Mouse (Mus musculus): ENCODE measurements around the gene Prrc2c. TPM values are rescaled to one million over a fixed set of nuclear protein-coding genes. Genes with fewer than 3 reads are reported as not detected.

Gene Prrc2c
- polyA plus RNA-seq, 1 experiment from 2014 or later = 103 TPM

DNA sequence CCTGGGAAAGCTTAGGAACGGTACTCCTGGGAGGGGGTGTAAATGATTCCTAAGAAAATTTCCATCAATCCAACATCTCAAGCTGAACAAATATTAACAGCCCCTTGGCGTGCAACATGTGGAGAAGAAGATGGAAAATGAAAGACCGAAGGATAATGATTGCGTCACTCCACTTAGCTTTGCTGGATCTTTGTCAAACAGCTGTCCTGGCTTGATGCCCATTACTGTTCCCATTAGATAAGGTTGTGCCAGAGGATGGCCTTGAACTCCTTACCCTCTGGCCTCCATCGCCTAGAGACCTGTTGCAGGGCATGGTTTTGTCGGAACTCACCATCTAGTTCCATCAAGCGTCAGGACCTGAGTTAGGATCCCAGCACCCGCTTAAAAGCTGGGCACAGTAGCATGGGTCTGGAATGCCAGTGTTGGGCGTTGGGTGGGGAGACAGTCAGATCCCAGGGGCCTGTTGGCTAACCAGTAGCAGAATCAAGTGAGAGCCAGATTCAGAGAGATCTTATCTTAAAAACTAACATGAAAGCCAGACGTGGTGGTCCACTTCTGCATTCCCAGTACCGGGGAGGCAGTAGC is 80.0 kb downstream of the Prrc2c start:
- Histone ChIP-seq H3K4me2 (no peak overlapping the region), H3K4me3 (ENCODE audit: low read depth, low read length) (no peak overlapping the region), H3K36me3 (ENCODE audit: control insufficient read depth, insufficient read depth, low read length) (no peaks in the 10 kb centered on the region), H3K27me3 (replicated peaks; ENCODE audit: control insufficient read depth, insufficient read depth, low read length) (no peaks in the 10 kb centered on the region), H3K27ac (ENCODE audit: low read depth, low read length) (no peak overlapping the region), H3K4me1 (replicated peaks; ENCODE audit: control insufficient read depth, insufficient read depth, low read length) (no peaks in the 10 kb centered on the region), H3K9me3 (ENCODE audit: control insufficient read depth, low read length) (no peaks in the 10 kb centered on the region), H3K9ac (ENCODE audit: low read depth, low read length) (no peak overlapping the region)
- DNase-seq (ENCODE audit: low spot score) (no peak), ATAC-seq (replicated peaks; ENCODE audit: low FRiP score) (no peak; the same call in 1 of the 2 replicates)
- WGBS = 74% methylated on average over 11 of the region's 11 CpGs

DNA sequence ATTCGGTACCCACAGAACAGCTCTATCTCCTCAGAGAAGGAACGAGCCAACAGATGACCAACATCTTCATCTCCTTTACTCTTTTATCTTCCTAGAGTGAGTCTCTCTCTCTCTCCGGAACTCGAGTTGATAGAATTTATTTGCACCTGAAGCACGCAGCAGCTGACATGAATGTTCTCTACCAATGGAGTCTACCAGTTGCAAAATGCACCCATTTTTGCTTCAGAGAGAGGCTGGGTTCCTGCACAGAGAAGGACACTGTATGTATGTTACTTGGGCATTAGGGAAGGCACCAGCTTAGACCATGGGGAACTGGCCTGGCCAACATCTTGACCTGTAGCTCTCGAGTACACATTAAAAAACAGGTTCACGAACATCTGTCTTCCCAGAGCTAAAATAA is 82.2 kb downstream of the Prrc2c start, which contains the start of gene Myocos:
Gene Myocos (minus strand): TSS at position 101 of the 400 bp plus-strand sequence.
- Histone ChIP-seq H3K4me3 (ENCODE audit: low read depth, low read length) (no peak within 1 kb of the TSS), H3K36me3 (ENCODE audit: control insufficient read depth, insufficient read depth, low read length) (no peaks in the 10 kb centered on the region), H3K27ac (ENCODE audit: low read depth, low read length) (no peak within 1 kb of the TSS), H3K9ac (ENCODE audit: low read depth, low read length) (no peak within 1 kb of the TSS), H3K4me1 (replicated peaks; ENCODE audit: control insufficient read depth, insufficient read depth, low read length) (no peaks in the 10 kb centered on the region), H3K4me2 (no peak within 1 kb of the TSS), H3K9me3 (ENCODE audit: control insufficient read depth, low read length) (no peaks in the 10 kb centered on the region), H3K27me3 (replicated peaks; ENCODE audit: control insufficient read depth, insufficient read depth, low read length) (no peaks in the 10 kb centered on the region)
- no peak for ATAC-seq (replicated peaks; ENCODE audit: low FRiP score)
- WGBS = 84% methylated on average over 7 of the region's 7 CpGs
- no peak for DNase-seq (ENCODE audit: low spot score)

DNA sequence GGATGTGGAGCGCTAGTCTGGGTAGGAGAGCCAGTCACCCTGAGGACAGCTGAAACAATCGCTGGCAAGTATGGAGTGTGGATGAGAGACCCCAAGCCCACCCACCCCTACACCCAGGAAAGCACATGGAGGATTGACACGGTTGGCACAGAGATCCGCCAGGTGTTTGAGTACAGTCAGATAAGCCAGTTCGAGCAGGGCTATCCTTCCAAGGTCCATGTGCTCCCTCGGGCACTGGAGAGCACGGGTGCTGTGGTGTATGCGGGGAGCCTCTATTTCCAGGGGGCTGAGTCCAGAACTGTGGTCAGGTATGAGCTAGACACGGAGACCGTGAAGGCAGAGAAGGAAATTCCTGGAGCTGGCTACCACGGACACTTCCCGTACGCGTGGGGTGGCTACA is 91.9 kb downstream of the Prrc2c start:
- H3K9me3 ChIP-seq (ENCODE audit: control insufficient read depth, low read length) = no peaks in the 10 kb centered on the region
- H3K9ac ChIP-seq (ENCODE audit: low read depth, low read length) = no peak overlapping the region
- WGBS = 93% methylated on average over 14 of the region's 14 CpGs
- DNase-seq (ENCODE audit: low spot score) = no peak
- no peaks in the 10 kb centered on the region for H3K4me1 ChIP-seq (replicated peaks; ENCODE audit: control insufficient read depth, insufficient read depth, low read length)
- ATAC-seq (replicated peaks; ENCODE audit: low FRiP score) = no peak; the same call in 1 of the 2 replicates
- H3K27ac ChIP-seq (ENCODE audit: low read depth, low read length) = no peak overlapping the region
- no peaks in the 10 kb centered on the region for H3K27me3 ChIP-seq (replicated peaks; ENCODE audit: control insufficient read depth, insufficient read depth, low read length)
- no peak overlapping the region for H3K4me3 ChIP-seq (ENCODE audit: low read depth, low read length)
- H3K36me3 ChIP-seq (ENCODE audit: control insufficient read depth, insufficient read depth, low read length) = no peaks in the 10 kb centered on the region
- H3K4me2 ChIP-seq = no peak overlapping the region

DNA sequence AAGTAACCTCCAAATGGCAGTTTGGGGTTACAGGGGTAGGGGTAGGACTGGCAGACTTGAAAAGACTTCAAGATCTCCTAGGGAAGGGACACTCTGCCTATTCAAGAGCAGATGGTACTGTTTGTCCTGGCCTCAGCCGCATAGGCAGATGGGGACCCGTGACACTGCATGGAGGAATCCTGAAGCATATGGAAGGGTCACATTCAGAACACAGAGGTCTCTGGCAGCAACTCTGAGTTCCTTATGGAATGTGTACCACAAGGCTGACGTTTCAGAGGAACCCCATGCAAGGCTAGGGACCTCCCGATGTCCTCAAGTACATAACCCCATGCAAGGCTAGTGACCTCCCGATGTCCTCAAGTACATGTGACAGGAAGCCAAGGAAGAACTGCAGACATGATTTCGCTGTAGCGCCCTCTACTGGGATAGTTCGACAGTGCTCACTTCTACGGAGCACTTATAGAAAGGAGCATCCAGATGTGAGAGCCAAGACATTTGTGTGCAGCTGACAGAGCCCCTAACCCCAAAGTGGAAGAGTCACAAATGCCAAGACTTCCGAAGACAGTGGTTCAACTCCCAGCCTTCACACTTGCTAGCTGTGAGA is 94.2 kb downstream of the Prrc2c start:
- no peak overlapping the region for H3K4me3 ChIP-seq (ENCODE audit: low read depth, low read length)
- no peak overlapping the region for H3K9ac ChIP-seq (ENCODE audit: low read depth, low read length)
- no peak overlapping the region for H3K27ac ChIP-seq (ENCODE audit: low read depth, low read length)
- no peak overlapping the region for H3K4me2 ChIP-seq
- no peaks in the 10 kb centered on the region for H3K27me3 ChIP-seq (replicated peaks; ENCODE audit: control insufficient read depth, insufficient read depth, low read length)
- H3K36me3 ChIP-seq (ENCODE audit: control insufficient read depth, insufficient read depth, low read length) = no peaks in the 10 kb centered on the region
- DNase-seq (ENCODE audit: low spot score) = no peak
- H3K9me3 ChIP-seq (ENCODE audit: control insufficient read depth, low read length) = no peaks in the 10 kb centered on the region
- WGBS = 68% methylated on average over 10 of the region's 10 CpGs
- no peaks in the 10 kb centered on the region for H3K4me1 ChIP-seq (replicated peaks; ENCODE audit: control insufficient read depth, insufficient read depth, low read length)
- ATAC-seq (replicated peaks; ENCODE audit: low FRiP score) = no peak

DNA sequence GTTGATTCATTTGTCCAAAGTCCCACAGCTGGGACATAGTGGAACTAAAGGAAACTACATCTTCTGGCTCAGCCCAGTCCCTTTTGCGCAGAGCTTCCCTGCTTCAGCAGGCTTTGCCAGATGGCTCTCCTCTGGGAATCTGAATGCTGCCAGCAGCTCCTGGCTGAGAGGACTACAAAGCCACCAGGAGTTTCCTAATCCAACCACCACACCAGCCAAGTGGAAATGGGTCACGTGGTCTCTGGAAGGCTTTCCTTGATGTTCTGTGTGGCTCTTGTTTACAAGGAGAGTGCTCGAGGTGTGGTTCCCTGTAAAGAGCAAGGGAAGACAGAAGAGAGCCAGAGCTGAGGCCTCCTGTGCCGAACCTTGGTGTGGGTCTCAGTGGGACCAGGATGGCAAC is 96.6 kb downstream of the Prrc2c start:
- no peak overlapping the region for H3K27ac ChIP-seq (ENCODE audit: low read depth, low read length)
- WGBS = 41% methylated on average over 4 of the region's 4 CpGs
- DNase-seq (ENCODE audit: low spot score) (no peak), ATAC-seq (replicated peaks; ENCODE audit: low FRiP score) (no peak)
- H3K9ac ChIP-seq (ENCODE audit: low read depth, low read length) = no peak overlapping the region
- no peak overlapping the region for H3K4me2 ChIP-seq
- H3K9me3 ChIP-seq (ENCODE audit: control insufficient read depth, low read length) = no peaks in the 10 kb centered on the region
- no peaks in the 10 kb centered on the region for H3K4me1 ChIP-seq (replicated peaks; ENCODE audit: control insufficient read depth, insufficient read depth, low read length)
- H3K36me3 ChIP-seq (ENCODE audit: control insufficient read depth, insufficient read depth, low read length) = no peaks in the 10 kb centered on the region
- H3K4me3 ChIP-seq (ENCODE audit: low read depth, low read length) = no peak overlapping the region
- H3K27me3 ChIP-seq (replicated peaks; ENCODE audit: control insufficient read depth, insufficient read depth, low read length) = no peaks in the 10 kb centered on the region

DNA sequence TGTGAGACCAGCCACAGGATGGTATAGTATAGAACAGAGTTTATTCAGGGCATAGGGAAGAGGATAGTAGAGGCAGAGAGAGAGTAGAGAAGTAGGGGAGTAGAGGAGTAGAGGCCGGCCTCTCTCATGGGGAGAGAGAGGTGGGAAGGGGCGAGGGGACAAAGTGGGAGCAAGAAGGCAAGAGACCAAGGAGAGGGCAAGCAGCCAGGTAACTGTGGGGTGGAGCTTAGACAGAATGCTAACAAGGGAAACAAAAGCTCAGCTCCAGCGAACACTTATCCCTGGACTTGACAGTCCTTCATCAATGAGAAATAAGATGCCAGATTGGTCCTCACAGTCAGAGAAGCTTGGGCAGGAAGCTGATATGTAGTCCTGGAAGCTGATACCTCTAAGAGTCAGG is 97.8 kb downstream of the Prrc2c start:
- Histone ChIP-seq H3K9me3 (ENCODE audit: control insufficient read depth, low read length) (no peaks in the 10 kb centered on the region), H3K4me3 (ENCODE audit: low read depth, low read length) (no peak overlapping the region), H3K4me2 (no peak overlapping the region), H3K36me3 (ENCODE audit: control insufficient read depth, insufficient read depth, low read length) (no peaks in the 10 kb centered on the region), H3K27me3 (replicated peaks; ENCODE audit: control insufficient read depth, insufficient read depth, low read length) (no peaks in the 10 kb centered on the region), H3K9ac (ENCODE audit: low read depth, low read length) (no peak overlapping the region), H3K4me1 (replicated peaks; ENCODE audit: control insufficient read depth, insufficient read depth, low read length) (no peaks in the 10 kb centered on the region), H3K27ac (ENCODE audit: low read depth, low read length) (no peak overlapping the region)
- WGBS = 72% methylated on average over 3 of the region's 3 CpGs
- ATAC-seq (replicated peaks; ENCODE audit: low FRiP score) = no peak
- DNase-seq (ENCODE audit: low spot score) = no peak

DNA sequence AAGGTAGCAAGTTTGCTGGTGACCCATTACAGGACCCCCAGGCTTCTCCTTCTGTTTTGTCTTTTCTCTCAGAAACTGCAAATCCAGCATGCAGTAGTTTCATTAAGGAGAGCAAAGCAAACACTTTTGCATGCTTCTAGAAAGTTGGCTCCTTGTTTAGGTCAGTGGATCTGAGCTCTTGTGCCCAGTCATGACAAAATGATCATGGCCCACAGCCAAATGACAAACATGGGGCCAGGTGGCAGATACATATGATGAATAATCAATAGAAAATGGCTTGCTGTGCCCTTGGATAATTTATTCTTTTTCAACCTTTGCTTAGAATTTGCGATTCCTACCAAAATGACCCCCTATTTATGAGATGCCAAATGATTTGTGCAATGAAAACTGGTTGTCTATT is 100.5 kb downstream of the Prrc2c start:
- 92% methylated on average over 1 of the region's 1 CpGs for WGBS
- DNase-seq (ENCODE audit: low spot score) (no peak), ATAC-seq (replicated peaks; ENCODE audit: low FRiP score) (no peak)

DNA sequence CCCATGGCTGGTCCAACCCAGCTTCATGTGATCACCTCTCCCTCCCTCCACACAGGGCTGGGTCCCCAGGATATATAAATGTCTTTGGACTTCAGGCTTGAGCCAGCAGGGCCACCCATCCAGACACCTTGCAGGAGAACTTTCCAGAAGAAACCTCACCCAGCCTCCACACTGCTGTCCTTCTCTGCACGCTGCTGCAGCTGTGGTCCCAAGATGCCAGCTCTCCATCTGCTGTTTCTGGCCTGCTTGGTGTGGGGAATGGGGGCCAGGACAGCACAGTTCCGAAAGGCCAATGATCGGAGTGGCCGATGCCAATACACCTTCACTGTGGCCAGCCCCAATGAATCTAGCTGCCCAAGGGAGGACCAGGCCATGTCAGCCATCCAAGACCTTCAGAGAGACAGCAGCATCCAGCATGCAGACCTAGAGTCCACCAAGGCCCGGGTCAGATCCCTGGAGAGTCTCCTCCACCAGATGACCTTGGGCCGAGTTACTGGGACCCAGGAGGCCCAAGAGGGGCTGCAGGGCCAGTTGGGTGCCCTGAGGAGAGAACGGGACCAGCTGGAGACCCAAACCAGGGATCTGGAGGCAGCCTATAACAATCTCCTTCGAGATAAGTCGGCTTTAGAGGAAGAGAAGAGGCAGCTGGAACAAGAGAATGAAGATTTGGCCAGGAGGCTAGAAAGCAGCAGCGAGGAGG is 101.2 kb downstream of the Prrc2c start, which contains the start of gene Myoc:
Gene Myoc (plus strand): TSS at position 105 of the 700 bp plus-strand sequence.
- DNase-seq (ENCODE audit: low spot score) (no peak), ATAC-seq (replicated peaks; ENCODE audit: low FRiP score) (no peak)
- Histone ChIP-seq H3K9ac (ENCODE audit: low read depth, low read length) (no peak within 1 kb of the TSS), H3K9me3 (ENCODE audit: control insufficient read depth, low read length) (no peaks in the 10 kb centered on the region), H3K27ac (ENCODE audit: low read depth, low read length) (no peak within 1 kb of the TSS), H3K4me1 (replicated peaks; ENCODE audit: control insufficient read depth, insufficient read depth, low read length) (no peaks in the 10 kb centered on the region), H3K27me3 (replicated peaks; ENCODE audit: control insufficient read depth, insufficient read depth, low read length) (no peaks in the 10 kb centered on the region), H3K4me2 (no peak within 1 kb of the TSS), H3K36me3 (ENCODE audit: control insufficient read depth, insufficient read depth, low read length) (no peaks in the 10 kb centered on the region), H3K4me3 (ENCODE audit: low read depth, low read length) (no peak within 1 kb of the TSS)
- WGBS = 77% methylated on average over 10 of the region's 10 CpGs

More for the DNA sequence above, 100.5 kb downstream of the Prrc2c start:
- H3K9me3 ChIP-seq (ENCODE audit: control insufficient read depth, low read length) = no peaks in the 10 kb centered on the region
- no peaks in the 10 kb centered on the region for H3K36me3 ChIP-seq (ENCODE audit: control insufficient read depth, insufficient read depth, low read length)
- H3K27me3 ChIP-seq (replicated peaks; ENCODE audit: control insufficient read depth, insufficient read depth, low read length) = no peaks in the 10 kb centered on the region
- no peak overlapping the region for H3K27ac ChIP-seq (ENCODE audit: low read depth, low read length)
- no peaks in the 10 kb centered on the region for H3K4me1 ChIP-seq (replicated peaks; ENCODE audit: control insufficient read depth, insufficient read depth, low read length)
- H3K4me3 ChIP-seq (ENCODE audit: low read depth, low read length) = no peak overlapping the region
- no peak overlapping the region for H3K9ac ChIP-seq (ENCODE audit: low read depth, low read length)
- H3K4me2 ChIP-seq = no peak overlapping the region
